In the genomic region with DNA sequence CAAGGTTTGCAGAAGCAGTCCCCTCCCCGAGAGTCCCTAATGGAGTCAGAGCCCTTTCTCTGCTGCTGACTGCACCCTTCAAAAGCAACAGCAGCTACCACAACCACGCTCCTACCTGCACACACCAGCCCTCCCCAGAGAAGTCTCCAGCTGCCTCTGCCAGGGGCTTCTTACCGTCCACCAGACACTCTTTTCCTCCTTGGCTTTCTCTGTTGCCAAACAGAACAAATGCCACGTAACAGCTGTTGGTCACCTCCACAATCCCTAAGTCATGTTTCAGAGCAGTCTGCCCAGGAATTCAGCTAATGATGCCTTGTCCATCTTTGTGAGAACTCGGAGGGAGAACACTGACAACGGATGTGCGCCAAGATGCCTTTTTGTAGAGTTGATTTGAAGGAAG, we compare ENCODE assay signal across 13 mouse cellular contexts.
DNase-seq lines count a peak whose midpoint lies in the region; ATAC-seq and TF ChIP-seq lines count a peak whose summit lies in the region.
"Had no signal": no experiment of that assay in that cellular context is flagged by ENCODE, and none has a peak within 500 bp of the region (broad histone marks: within the 10 kb centered on the region; RNA-seq: fewer than 3 reads in every experiment).

No protein-coding gene starts in this region.

- no peaks in the 10 kb centered on the region for H3K9me3 ChIP-seq in forebrain, embryonic 13.5 days (replicated peaks)
- H3K9me3 ChIP-seq in limb, embryonic 10.5 days (replicated peaks) = no peaks in the 10 kb centered on the region
- no peaks in the 10 kb centered on the region for H3K9me3 ChIP-seq in neural tube, embryonic 14.5 days (ENCODE audit: control insufficient read depth, low read length)
- H3K9me3 ChIP-seq in liver, postnatal 0 days (ENCODE audit: low read length) = no peaks in the 10 kb centered on the region
- H3K9me3 ChIP-seq: heart, embryonic 12.5 days; liver, embryonic 12.5 days had no signal

- DNase-seq in layer of hippocampus, adult 2 months (ENCODE audit: low spot score in 2 of 2) = no peak
- DNase-seq in layer of hippocampus, adult 8-10 months (ENCODE audit: low spot score in 2 of 2) = no peak
- DNase-seq in limb, embryonic 10.5 days (ENCODE audit: low spot score) = no peak
- DNase-seq in liver, postnatal 0 days = no peak
- DNase-seq in Muller cell, postnatal 12 days (ENCODE audit: inconsistent ontology term) = no peak
- DNase-seq: kidney, adult 8-10 months had no signal

- peaks cover 95% of the 10 kb centered on the region for H3K4me1 ChIP-seq in forebrain, embryonic 13.5 days
- H3K4me1 ChIP-seq in limb, embryonic 10.5 days = peaks cover 49% of the 10 kb centered on the region
- peaks cover 51% of the 10 kb centered on the region for H3K4me1 ChIP-seq in neural tube, embryonic 14.5 days (ENCODE audit: control insufficient read depth, insufficient read depth, low read length)
- H3K4me1 ChIP-seq in liver, postnatal 0 days (ENCODE audit: insufficient read depth) = 0 out of 2 replicates have a peak, but pooled peaks cover 3% of the 10 kb centered on the region
- H3K4me1 ChIP-seq: liver, embryonic 12.5 days had no signal

- WGBS in forebrain, embryonic 13.5 days = 40% methylated on average over 7 of the region's 7 CpGs
- WGBS in limb, embryonic 10.5 days = 79% methylated on average over 7 of the region's 7 CpGs
- 54% methylated on average over 7 of the region's 7 CpGs for WGBS in neural tube, embryonic 14.5 days
- WGBS in liver, postnatal 0 days (ENCODE audit: insufficient replicate concordance) = 73% methylated on average over 7 of the region's 7 CpGs

- TF ChIP-seq EP300 in liver, postnatal 0 days (IDR thresholded peaks at IDR 0.05; ENCODE audit: low read depth) = no peak

- no peak for TF ChIP-seq CTCF in layer of hippocampus, adult 2 months (conservative IDR thresholded peaks at IDR 0.05)
- TF ChIP-seq CTCF in liver, postnatal 0 days (IDR thresholded peaks at IDR 0.05; ENCODE audit: low read depth) = no peak

- no peak for ATAC-seq in forebrain, embryonic 13.5 days
- ATAC-seq in neural tube, embryonic 14.5 days (ENCODE audit: low read depth) = no peak
- ATAC-seq in liver, postnatal 0 days = no peak
- ATAC-seq in cerebellum, adult (ENCODE audit: insufficient number of reproducible peaks, low FRiP score, low TSS enrichment) = no peak
- ATAC-seq: liver, embryonic 12.5 days had no signal

- peak overlapping the region; percentile 29 for H3K4me3 ChIP-seq in layer of hippocampus, adult 2 months
- peak overlapping the region; percentile 44 for H3K4me3 ChIP-seq in forebrain, embryonic 13.5 days
- no peak overlapping the region for H3K4me3 ChIP-seq in limb, embryonic 10.5 days
- H3K4me3 ChIP-seq in neural tube, embryonic 14.5 days (ENCODE audit: low read depth, low read length) = no peak overlapping the region
- no peak overlapping the region for H3K4me3 ChIP-seq in liver, postnatal 0 days (ENCODE audit: low read depth, low read length)
- H3K4me3 ChIP-seq: heart, embryonic 12.5 days; liver, embryonic 12.5 days; megakaryocyte, embryonic 14.5 days had no signal

- H3K27ac ChIP-seq in layer of hippocampus, adult 2 months = peak overlapping the region; percentile 86
- H3K27ac ChIP-seq in forebrain, embryonic 13.5 days = peak overlapping the region; percentile 95
- peak overlapping the region; percentile 58; the same call in 1 of the 2 replicates for H3K27ac ChIP-seq in limb, embryonic 10.5 days
- H3K27ac ChIP-seq in neural tube, embryonic 14.5 days (ENCODE audit: low read depth, low read length) = no peak overlapping the region; the same call in 1 of the 2 replicates
- H3K27ac ChIP-seq in liver, postnatal 0 days (ENCODE audit: low read depth) = no peak overlapping the region
- H3K27ac ChIP-seq: liver, embryonic 12.5 days had no signal

- peak overlapping the region; percentile 67 for H3K4me2 ChIP-seq in forebrain, embryonic 13.5 days
- H3K4me2 ChIP-seq in neural tube, embryonic 14.5 days (ENCODE audit: low read depth, low read length) = peak overlapping the region; percentile 4; the same call in 1 of the 2 replicates
- H3K4me2 ChIP-seq in liver, postnatal 0 days (ENCODE audit: low read depth, low read length) = no peak overlapping the region
- H3K4me2 ChIP-seq: heart, embryonic 12.5 days; liver, embryonic 12.5 days had no signal

- H3K27me3 ChIP-seq in forebrain, embryonic 13.5 days = no peaks in the 10 kb centered on the region
- H3K27me3 ChIP-seq in limb, embryonic 10.5 days (ENCODE audit: low read depth, poor library complexity, severe bottlenecking) = no peaks in the 10 kb centered on the region
- H3K27me3 ChIP-seq in neural tube, embryonic 14.5 days (ENCODE audit: control insufficient read depth, insufficient read depth, low read length) = no peaks in the 10 kb centered on the region
- H3K27me3 ChIP-seq in liver, postnatal 0 days (ENCODE audit: insufficient read depth, low read length) = no peaks in the 10 kb centered on the region
- H3K27me3 ChIP-seq: heart, embryonic 12.5 days; liver, embryonic 12.5 days; Patski had no signal

- H3K36me3 ChIP-seq in forebrain, embryonic 13.5 days (ENCODE audit: poor library complexity, severe bottlenecking) = peaks cover 4% of the 10 kb centered on the region; the same call in 1 of the 2 replicates
- no peaks in the 10 kb centered on the region for H3K36me3 ChIP-seq in limb, embryonic 10.5 days
- H3K36me3 ChIP-seq in neural tube, embryonic 14.5 days (ENCODE audit: control insufficient read depth, insufficient read depth, low read length) = no peaks in the 10 kb centered on the region; the same call in 1 of the 2 replicates
- H3K36me3 ChIP-seq in liver, postnatal 0 days (replicated peaks; ENCODE audit: insufficient read depth, low read length) = no peaks in the 10 kb centered on the region
- H3K36me3 ChIP-seq: liver, embryonic 12.5 days had no signal

- H3K9ac ChIP-seq in forebrain, embryonic 13.5 days = peak overlapping the region; percentile 73
- no peak overlapping the region for H3K9ac ChIP-seq in neural tube, embryonic 14.5 days (replicated peaks; ENCODE audit: low read depth, low read length)
- H3K9ac ChIP-seq in liver, postnatal 0 days (replicated peaks) = no peak overlapping the region
- H3K9ac ChIP-seq: heart, embryonic 12.5 days; liver, embryonic 12.5 days had no signal

Comparison
In these comparisons a context has a peak if more than half of its experiments do, and no peak if none do; other contexts are left out.
1. H3K27ac ChIP-seq: peak in layer of hippocampus, adult 2 months (single experiment), forebrain, embryonic 13.5 days (single experiment) and limb, embryonic 10.5 days (single experiment); none in neural tube, embryonic 14.5 days (single experiment) and liver, postnatal 0 days (single experiment).
2. H3K4me3 ChIP-seq: peak in layer of hippocampus, adult 2 months (single experiment) and forebrain, embryonic 13.5 days (single experiment); none in limb, embryonic 10.5 days (single experiment), neural tube, embryonic 14.5 days (single experiment) and liver, postnatal 0 days (single experiment).